Mouse (Mus musculus) CD4-positive, CD25-positive, alpha-beta regulatory T cell, adult 2 months (primary cell): ENCODE measurements around the gene Rnf114.

Experiments
- DNase-seq: peaks from one replicate; pipeline ENCODE4 v3.0.0-alpha.2; 2012; ENCODE audit warnings: low read depth, low spot score

The Rnf114 gene

DNA sequence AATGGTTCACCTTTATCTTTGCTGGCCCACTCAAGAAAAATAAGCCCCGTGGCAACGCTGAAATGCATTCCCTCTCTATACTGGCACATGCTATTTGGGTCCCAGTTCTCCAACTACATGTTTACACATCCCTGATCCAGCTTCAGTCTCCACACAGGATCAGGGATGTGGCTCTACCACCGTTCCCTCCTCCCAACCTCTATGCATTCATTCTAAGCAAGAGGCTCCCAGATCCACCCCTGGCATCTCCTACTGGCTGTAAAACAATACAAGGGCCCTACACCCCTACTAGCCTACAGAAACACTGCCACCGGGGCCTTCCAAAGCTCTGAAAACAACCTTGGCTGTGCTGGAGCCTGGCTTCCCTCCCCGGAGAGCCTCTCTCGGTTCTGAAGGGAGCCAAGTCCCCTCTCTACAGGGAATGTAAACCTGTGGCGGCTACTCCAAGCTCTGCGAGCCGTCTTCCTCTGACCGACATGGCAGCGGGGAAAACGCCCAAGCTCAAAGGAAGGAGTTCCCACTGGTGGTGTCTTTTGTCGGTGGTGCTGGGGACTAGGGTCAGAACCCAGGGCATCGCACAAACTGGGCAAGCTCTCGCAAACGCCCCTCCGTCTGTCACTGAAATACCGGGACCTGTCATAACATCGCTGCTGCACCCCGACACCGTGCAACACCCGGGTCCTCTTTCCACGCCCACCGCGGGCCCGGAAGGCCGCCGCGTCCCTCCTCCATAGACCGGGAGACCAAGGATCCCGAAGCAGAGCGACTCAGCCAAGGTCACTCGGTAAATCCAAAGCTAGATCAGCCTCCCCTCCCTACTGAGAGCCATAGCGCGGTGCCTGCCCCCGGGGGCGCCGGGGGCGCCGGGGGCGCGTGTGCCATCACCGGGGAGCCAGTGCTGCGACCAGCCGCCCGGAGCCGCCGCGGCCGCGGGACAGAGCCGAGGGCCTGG lies at the start of gene Rnf114:
Rnf114 (plus strand) TSS at position 889 of the 952 bp plus-strand sequence.
- DNase-seq, result peak; percentile 65

DNA sequence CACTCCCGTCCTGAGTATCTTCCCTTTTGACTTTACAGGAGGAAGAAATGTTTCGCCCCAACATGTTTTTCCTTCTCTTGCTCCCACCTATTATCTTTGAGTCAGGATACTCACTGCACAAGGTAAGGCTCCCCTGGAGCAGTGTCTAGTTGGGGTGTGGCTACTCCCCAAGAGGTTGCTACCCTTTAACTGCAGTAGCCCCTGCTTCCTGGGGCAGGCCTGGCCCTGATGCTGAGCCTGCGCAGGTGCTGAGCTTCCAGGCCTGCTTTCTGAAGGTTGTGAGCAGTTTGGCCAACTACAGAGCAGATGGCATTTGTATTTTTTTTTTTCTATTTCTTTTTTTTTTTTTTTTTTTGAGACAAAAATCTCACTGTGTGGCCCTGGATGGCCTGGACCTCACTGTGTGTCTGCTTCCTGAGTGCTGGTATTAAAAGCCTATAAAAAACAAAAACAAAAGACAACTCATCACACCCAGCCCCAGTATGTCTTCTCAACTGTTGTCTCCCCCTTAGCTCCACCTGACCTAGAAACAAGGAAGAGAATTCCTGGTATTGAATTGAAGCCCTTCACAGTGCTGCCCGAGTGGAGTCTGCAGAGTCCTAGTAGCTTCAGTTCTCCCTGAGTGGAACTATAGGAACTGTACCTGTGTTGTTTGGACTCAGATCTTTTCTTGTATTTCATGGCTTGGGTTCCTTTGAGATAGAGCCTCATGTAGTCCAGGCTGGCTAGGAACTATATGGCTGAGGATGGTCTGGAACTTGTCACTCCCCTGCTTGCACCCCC lies 48.8 kb upstream of the Rnf114 start:
- no peak for DNase-seq

DNA sequence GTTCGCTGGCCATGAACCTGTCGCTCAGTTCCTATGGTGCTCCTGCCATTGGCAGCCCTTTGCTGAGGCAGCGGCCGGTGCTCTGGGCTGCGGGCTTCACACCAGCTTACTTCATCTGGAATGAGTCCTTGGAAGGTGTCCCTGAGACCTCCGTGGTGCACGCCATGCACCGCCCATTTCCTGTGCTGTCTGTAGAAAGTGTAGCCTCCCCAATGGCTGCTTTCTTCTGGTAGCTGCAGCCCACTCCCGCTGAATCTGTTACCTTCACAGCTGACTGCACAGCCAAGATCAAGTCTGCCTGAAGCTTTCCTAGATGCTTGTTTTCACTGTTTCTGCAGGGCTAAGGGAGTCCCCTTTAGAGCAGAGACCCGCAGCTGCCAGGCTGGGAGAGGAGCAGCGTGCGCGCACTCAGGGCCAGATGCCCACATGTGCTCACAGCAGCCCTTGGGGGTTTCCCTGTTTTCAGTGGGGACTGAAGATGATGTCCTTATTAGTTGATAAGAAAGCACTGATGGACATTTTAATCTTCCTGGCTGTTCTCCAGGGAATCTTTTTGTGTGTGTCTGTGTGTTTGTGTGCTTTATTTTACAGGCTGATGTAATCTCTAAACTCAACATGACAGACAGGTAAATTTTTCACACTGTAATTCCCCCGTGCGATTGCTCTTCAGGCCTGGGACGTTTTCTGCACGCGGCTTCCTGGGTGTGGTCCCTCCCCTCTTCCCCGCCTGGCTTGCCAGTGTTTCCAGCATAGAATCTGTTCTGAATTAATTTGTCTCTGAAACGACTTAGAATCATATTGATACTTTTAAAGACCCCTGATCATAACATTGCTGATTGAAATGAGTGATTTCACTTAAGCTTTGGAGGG lies 46.3 kb upstream of the Rnf114 start:
- DNase-seq, result peak; percentile 53

DNA sequence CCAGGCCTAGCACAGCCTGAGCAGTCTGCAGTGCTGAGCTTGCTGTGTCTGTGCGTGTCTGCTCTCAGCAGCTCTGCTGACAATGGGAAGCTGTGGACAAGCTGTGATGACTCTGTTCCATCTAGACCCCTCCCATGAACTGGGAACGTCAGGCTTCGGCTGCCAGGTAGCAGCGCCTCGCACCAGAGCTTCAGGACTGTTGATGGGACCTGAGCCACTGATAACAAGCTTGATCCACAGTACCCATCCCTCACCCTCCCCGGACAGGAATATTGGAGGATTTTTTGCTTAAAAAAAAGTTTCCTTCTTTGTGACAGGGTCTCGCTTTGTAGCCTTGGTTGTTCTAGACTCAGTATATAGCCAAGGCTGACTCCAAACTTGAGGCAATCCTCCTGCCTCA lies 45.2 kb upstream of the Rnf114 start:
- DNase-seq, result no peak

DNA sequence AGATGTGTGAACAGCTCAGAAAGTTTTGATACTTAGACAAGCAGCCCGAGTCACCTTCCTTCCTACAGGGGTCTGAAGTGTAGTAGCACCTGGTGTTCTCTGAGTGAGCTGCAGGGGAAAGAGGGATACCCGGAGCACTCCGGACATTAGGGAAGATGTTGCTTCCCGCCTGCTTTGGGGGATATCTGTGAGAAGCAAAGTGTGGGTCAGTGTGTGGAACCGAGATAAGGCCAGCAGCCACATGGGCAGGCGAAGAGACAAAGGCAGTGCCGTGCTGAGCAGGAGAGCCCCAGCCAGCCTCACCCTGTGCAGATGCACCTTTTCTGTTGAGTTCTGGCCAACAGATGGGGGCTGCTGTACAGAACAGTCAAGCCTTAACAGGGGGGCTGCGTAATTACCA lies 44.8 kb upstream of the Rnf114 start:
- DNase-seq, result no peak

DNA sequence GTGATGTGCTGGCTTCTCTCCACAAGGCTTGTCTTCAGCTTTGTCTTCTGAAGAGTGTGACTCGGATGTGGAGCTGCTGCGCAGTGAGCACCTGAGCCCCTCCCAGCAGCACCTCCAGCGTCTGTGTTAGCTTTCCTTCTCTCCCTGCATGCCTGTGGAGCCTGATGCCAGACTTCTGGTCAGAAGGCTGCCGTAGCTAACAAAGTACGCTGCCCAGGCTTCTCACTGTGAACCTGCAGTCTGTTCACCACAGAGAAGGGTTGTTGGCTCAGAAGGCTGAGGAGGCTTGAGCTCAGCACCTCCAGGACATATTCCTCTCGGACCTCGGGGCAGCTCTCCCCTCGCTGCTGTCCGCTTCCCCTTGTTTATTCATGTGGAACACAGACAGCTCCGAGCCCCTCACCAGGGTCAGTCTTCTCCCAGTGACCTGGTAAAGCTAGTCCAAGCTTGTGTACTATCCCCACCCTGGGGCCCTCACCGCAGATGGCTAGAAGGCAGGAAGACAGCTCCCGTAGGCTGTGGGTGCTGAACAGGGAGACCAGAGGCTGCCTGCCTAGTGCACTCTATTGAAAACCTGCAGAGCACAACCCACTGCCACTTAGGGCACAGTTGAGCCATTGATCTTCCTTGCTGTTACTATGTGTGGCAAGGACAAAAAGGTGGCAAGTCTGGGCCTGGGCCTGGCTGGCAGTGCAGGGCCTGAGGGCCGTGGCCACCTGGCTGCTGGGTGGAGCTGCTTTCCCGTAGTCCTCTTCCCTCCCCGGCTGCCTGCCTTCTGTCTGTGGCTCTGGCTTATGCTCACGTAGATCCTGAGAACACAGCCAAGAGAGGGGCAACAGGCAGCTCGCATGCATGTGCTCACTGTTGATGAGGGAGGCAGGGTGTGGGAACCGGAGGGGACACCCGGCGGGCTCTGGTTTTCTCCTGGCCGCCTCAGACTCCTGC lies 42.8 kb upstream of the Rnf114 start:
- DNase-seq, result no peak

DNA sequence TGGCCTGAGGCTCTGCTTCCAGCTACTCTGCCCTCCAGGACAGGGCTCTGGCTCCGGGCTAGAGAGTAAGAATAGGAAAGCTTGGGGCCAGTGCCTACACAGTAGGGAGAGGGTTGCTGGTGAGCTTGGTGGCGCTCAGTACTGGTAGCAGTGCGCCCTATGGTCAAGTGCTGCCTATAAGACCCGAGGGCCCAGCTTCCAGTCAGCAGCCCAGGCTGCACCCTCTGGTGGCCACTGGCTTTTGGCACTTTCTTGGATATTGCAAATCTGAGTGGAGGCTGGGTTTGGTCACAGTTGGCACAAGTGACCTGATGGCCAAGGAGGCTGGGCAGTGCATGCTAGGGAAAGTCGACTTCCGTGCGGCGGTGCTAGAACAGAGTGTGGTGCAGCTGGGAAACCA lies 41.8 kb upstream of the Rnf114 start:
- no peak for DNase-seq

DNA sequence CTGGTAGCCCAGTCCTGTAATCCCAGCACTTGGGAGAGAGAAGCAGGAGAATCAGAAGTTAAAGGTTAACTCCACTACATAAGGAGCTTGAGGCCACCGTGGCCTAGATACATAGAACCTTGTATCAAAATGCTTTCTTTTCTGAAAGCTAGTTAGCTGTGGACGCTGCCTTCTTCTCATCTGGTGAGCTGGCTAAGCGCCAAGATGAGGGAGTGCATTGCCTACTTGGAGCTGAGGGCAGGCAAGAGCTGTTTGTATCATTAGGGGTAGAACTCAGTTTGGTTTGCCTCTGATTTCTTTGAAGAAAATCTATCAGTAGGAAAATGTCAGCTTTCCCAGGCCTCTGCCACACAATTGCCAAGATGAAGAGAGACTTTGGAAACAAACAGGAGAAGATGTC lies 38.6 kb upstream of the Rnf114 start:
- no peak for DNase-seq

DNA sequence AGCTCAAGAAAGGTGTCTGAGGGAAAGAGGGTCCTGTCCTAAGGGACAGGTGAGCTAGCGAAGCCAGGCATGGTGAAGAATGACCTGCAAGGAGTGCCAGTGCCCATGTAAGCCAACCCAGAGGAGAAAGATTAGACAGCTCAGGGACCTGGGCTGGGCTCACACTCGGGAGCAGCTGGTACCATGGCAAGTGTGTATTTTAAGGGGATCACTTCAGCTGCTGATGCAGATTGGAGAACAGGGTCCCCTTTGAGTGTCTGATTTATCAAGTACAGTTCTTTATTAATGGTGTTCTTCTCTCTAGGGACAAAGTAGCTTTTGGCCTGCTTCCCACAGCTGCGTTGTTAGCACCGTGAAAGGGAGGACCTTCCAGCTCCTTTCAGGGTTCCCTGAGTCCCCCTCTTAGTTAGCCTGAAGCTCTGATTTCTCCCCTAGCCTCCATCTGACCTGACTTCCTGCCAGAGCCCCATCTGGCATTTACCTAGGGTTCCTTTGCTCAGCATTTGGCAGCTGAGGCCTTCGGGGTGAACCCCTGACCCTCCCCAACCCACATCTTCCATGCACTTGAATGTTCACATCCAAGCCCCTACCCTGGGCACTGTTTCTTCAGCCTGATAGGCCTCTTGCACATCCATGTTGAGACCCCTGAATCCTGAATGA lies 36.0 kb upstream of the Rnf114 start:
- DNase-seq, result no peak

DNA sequence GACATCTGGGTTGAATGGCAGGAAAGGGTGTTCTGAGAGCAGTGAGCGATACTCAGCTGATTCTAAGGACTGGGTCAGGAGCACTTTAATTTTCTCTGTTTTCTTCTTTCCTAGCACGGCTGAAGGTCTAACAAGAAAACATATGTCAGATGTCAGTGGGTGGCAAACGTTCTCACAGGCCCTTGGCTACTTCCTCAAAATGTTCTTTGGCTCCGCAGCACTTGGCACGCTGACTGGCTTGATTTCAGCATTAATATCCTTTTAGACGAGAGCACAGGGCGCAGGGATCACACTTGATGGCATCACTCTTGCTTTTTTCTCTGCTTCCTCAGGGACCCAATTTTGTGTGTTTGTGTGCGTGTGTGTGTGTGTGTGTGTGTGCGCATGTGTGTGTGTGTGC lies 35.2 kb upstream of the Rnf114 start:
- no peak for DNase-seq

DNA sequence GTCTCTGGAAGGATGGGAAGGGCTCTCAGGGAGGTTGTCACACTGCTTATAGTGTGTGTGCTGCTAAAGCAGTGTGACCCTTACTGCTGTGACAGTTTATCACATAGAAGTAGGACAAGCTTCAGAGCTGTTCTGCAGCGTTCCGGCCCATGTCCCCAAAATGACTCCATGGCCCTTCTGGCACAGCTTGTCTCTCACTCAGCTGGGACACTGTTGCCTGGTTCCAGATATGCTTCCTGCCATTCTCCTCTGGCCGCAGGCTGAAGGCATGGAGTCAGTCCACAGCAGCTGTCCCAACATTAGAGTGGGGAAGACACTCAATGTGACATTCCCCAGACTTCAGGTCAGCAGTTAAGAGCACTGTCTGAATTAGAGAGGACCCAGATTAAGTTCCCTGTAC lies 33.9 kb upstream of the Rnf114 start:
- no peak for DNase-seq

DNA sequence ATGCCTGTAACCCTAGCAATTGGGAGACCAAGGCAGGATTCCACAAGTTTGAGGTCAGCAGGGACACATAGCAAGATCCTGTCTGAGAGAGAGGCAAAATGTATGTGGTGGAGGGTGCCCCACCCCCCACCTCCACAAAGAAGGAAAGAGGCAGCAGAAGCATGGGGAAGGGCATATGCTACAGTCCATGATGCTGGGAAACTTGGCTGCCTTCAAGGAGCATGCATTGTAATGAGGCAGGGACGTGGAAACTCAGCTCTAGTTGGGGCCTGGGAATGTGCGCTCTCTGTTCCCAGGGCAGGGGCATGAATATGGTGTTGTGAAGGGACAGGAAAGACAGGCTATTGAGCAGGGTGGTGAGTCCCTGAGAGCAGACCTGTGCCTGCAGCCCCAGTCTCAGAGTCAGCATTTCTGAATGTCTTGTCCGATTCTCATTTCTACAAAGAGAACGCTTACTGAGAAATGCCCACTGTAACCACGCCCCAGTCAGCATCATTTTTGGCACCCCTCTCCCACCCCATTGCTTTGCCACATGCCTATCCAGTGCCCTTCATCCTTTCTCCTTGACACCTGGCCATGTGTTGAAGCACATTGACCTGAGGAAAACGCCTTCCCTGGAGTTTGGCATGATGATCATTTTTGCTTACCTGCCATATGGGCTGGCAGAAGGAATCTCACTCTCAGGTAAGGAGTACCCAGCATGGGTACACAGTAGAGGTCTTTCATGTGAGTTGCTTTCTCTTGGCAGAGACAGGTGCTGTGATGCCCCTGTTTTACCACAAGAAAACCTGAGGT lies 33.2 kb upstream of the Rnf114 start:
- DNase-seq, result no peak

DNA sequence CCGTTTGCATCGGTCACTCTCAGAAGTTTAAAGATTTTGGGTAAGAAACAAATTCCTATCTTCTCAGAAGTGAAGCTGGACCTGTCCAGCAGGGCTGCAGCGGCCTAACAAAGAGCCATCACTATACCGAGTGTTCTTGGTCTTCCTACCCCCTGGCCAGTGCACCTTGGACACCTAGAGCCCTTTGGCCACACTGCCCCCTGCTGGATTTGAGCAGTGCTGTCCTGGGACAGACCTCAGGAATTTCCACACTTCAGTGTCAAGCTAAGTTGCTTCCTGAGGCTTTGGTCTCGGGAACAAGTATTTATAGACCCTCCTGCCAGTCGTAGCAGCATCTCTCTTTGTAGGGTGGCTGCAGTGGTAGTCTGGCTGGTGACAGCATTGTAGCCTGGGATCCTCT lies 29.5 kb upstream of the Rnf114 start:
- peak; percentile 66 for DNase-seq

DNA sequence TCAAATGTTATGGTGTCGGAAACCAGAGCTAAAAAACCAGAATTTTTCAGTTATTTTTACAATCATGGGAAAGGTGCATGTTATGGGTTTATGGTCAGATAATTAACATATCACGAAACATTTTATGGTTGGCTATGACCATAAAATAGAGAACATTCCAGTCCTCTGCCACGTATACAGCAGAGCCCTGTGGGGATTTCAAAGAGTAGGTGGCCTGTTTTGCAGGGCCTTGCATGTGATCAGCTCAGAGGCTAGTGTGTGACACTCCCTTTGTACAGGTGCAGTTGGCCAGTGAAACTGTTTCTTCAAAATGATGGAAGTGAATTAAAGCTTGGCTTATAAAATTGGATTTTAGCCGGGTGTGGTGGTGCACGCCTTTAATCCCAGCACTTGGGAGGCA lies 28.6 kb upstream of the Rnf114 start:
- no peak for DNase-seq

DNA sequence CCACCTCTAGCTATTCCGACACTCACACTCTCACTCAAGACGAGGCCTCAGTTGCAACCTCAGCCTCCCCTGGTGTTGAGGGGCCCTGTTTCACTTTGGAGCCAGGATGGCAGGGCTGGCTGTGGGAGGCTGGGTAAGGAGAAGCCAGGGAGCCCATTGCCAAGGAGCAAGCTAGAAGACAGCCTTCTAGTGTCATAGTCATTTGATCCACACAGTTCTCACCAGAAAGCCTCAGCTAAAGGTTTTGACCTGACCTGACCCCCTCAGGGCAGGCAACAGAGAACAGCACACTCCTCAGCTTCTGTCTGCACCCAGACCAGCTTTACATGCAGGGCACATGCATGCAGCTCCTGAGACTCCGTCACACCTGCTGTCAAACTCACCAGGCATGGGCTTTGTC lies 26.5 kb upstream of the Rnf114 start:
- DNase-seq, result no peak

DNA sequence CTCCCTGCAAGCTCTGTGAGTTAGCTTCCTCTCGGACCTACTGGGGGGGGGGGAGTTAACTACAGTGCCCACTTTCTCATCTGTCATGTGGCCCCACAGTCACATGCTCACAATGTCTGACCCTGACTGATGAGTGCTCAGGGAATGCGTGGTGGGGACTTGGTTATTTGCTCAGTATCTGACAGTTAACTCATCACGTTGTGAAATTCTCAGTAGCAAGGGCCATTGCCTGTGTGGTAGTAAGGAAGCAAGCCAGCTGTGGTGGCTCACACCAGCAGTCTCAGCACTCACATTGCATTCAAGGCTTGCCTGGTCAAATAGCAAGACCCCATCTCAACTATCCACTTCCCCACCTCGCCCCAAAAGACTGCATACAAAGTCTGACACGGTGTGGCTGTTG lies 25.2 kb upstream of the Rnf114 start:
- DNase-seq, result no peak

DNA sequence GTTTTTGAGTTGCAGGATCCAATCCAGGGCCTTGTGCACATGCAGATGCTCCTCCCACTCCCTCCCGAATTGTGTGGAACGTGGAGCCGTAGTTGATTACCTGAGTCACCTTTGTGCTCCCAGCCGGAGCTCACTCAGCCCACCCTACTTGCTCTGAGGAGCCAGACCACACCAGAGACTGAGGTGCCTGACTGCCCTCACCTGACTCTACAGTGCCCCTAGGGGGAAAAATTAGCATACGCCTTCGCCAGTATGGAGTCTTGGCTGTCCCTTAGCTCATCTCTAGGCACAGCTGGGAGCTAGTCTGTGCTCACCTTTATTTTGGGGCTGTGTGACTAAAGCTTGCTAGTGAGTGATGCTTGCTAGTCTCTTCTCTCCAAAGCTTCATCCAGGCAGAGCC lies 24.0 kb upstream of the Rnf114 start:
- no peak for DNase-seq

DNA sequence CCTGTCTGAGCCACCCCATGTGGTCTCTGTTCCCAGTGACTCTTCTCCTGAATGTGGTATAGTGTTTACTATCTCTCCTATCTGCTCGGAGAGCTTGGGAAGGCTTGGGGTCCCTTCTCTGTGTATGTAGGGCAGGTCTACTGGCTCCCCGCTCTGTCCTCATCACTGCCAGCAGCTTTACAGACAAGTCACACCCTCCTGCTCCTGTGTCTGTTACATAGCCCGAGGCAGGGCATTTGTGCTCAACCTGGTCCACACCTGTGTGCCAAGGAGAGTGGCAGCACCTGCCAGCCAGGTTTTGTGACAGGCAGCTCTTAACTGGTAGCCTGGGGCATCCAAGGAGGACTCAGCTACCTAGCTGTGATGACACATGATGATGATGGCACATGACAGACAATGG lies 21.8 kb upstream of the Rnf114 start:
- DNase-seq, result no peak

DNA sequence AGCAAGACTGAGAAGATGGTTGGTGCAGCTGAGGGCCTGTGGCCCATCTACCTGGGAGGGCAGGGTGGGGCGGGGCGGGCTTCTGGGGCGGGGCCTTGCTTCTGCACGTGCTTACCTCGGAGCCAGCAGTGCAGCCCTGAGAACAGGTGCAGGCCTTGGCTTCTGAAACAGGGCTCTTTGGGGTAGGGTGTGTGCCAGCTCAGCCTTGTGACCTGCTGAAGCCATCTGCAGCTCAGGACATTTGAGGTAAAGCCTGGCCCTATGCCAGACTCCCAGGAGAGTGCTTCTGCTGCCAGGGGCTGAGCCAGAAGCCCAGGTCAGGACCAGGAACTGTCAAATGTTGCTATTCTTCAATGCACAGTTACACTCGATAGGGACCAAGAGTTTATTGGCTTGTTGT lies 20.9 kb upstream of the Rnf114 start:
- no peak for DNase-seq
